Mouse (Mus musculus) v-Abl transformed pro-B cells (cell line): ENCODE results near the gene Spata16.

Experiments used
- in situ Hi-C, 2 experiments: fragments of 400-800 bp; cut with MboI; formaldehyde crosslinking; loops; one replicate each; pipeline ENCODE4 v1.15.1; 2025; ENCODE audit not compliant: unreplicated experiment in 2 of 2

Spata16 gene

GRCm38 (mm10) chr3:26826958-26827839 is 189.8 kb downstream of the Spata16 start:
- in situ Hi-C loops = no loop called here

- in situ Hi-C loops = no loop called here
These were observed 195.5 kb downstream of the Spata16 start for GRCm38 (mm10) chr3:26832954-26833353.

- in situ Hi-C loops = no loop called here
These were observed 197.0 kb downstream of the Spata16 start for GRCm38 (mm10) chr3:26834178-26835050.

GRCm38 (mm10) chr3:26835051-26835755 is 197.8 kb downstream of the Spata16 start:
- in situ Hi-C loops = no loop called here

- in situ Hi-C loops = no loop called here
These were observed 207.6 kb downstream of the Spata16 start for GRCm38 (mm10) chr3:26845041-26845440.

GRCm38 (mm10) chr3:26847935-26848334 is 210.5 kb downstream of the Spata16 start:
- in situ Hi-C loops = no loop called here

- in situ Hi-C loops = no loop called here
These were observed 212.8 kb downstream of the Spata16 start for GRCm38 (mm10) chr3:26850207-26850606.

GRCm38 (mm10) chr3:26850691-26851563 is 213.5 kb downstream of the Spata16 start:
- in situ Hi-C loops = no loop called here

GRCm38 (mm10) chr3:26853557-26853956 is 216.1 kb downstream of the Spata16 start:
- in situ Hi-C loops = no loop called here

GRCm38 (mm10) chr3:26874706-26875105 is 237.3 kb downstream of the Spata16 start:
- in situ Hi-C loops = no loop called here

GRCm38 (mm10) chr3:26877291-26877690 is 239.9 kb downstream of the Spata16 start:
- in situ Hi-C loops = no loop called here

GRCm38 (mm10) chr3:26916607-26917006 is 279.2 kb downstream of the Spata16 start:
- in situ Hi-C loops = no loop called here

GRCm38 (mm10) chr3:26920986-26921385 is 283.6 kb downstream of the Spata16 start:
- in situ Hi-C loops = no loop called here

GRCm38 (mm10) chr3:26921576-26921975 is 284.2 kb downstream of the Spata16 start:
- in situ Hi-C loops = no loop called here

GRCm38 (mm10) chr3:26923391-26923790 is 286.0 kb downstream of the Spata16 start:
- in situ Hi-C loops = no loop called here

GRCm38 (mm10) chr3:26924212-26924611 is 286.8 kb downstream of the Spata16 start:
- in situ Hi-C loops = no loop called here

GRCm38 (mm10) chr3:26933079-26933478 is 295.7 kb downstream of the Spata16 start:
- in situ Hi-C loops = no loop called here

GRCm38 (mm10) chr3:26936897-26937590 is 299.6 kb downstream of the Spata16 start:
- in situ Hi-C loops = no loop called here

GRCm38 (mm10) chr3:26966776-26967175 is 329.4 kb downstream of the Spata16 start:
- in situ Hi-C loops = no loop called here
